Mouse (Mus musculus): ENCODE results near the gene Ube2s.

Ube2s gene

GRCm38 (mm10) chr7:4812303-4813104, at the start of gene Ube2s:
Ube2s (minus strand) TSS chr7:4812590.
- DNase-seq, result peak; percentile 98 to 100

GRCm38 (mm10) chr7:4860926-4861325, 48.5 kb upstream of the Ube2s start:
- DNase-seq, result peak; percentile 61 to 74

DNA sequence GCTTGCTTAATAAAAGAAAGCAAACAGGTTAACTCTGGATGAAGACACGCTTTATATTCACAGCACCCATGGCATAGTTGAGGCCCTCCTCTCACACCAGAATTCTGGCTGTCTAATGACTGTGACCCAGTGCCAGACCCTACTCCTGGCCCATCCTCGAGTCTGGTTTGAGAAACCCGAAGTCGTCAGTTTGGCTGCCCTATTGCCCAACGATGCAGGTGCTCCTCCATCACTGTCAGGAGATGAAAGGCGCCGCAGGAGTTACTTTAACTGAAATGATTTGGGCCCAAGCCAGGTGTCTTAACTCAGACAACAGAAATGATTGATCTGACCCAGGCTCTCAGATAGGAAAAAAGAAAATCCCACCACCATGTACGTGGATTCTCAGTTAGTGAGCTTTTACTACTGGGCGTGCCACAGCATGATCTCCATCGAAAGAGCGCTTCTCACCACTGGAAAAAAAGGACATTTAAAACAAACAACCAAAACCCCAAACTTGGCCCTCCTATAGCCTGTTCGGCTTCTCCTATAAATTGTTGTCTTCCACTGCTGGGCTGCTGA, 47.1 kb upstream of the Ube2s start:
- DNase-seq, result no peak

GRCm38 (mm10) chr7:4857321-4857720, 44.9 kb upstream of the Ube2s start:
- no peak for DNase-seq

GRCm38 (mm10) chr7:4856508-4856907, 44.1 kb upstream of the Ube2s start:
- no peak for DNase-seq

- DNase-seq, result no peak
Measured at GRCm38 (mm10) chr7:4853613-4854012, 41.2 kb upstream of the Ube2s start.

DNA sequence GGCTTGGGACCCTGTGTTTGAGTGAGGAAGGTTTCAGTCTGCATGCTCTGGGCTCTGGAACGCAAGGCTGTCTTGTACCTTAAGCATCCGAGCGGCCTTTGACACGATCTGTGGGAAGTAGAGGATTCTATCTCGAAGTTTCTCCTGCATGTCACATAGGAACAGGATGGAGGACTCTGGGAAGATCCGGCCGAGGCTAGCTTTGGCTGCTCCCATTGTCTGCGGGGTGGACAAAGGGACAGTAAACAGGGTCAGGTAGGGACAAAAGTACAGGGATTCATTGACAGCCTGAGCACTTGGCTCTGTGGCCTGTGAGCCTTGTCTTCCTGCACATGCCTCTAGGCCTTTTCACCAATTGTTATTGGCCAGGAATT, 38.9 kb upstream of the Ube2s start:
- DNase-seq, result no peak

- DNase-seq, result no peak
Measured at GRCm38 (mm10) chr7:4850621-4851314, 38.4 kb upstream of the Ube2s start.

- no peak for DNase-seq
Measured at GRCm38 (mm10) chr7:4849372-4849771, 37.0 kb upstream of the Ube2s start.

GRCm38 (mm10) chr7:4844917-4845309, 32.5 kb upstream of the Ube2s start:
- DNase-seq, result peak; percentile 56 to 58

GRCm38 (mm10) chr7:4844245-4844916, 32.0 kb upstream of the Ube2s start, which contains the start of gene Shisa7:
Shisa7 (minus strand) TSS chr7:4844696.
- no peak for DNase-seq

DNA sequence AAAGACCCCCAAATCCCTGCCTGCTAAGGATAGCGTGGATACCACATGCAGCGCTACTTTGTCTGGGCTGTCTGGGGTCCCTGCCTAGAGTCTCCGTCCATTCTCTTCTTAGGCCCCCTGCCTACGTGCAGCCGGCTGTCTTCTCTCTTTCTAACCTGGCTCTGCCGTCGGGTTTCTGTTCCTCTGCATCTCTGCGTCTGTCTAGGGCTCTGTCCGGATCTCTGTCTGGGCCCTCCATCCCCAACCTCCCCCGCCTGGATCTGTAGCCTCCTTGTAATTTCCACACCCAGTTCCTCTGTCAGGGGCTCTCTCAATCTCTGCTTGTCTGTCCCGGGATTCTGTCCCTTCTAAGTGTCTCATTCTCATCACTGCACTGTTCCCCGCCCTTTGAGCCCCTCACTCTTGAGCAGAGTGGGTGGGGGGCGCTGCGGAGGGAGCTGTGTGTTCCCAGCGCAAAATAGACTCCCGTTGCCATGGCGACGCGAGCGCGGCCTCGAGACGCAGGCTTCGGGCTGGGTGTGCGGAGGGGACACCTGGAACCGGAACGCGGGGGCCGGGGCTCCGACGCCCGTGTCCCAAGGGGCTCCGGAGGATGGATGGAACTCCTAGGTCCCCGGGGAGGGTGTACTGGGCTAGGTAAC, 31.3 kb upstream of the Ube2s start:
- no peak for DNase-seq

DNA sequence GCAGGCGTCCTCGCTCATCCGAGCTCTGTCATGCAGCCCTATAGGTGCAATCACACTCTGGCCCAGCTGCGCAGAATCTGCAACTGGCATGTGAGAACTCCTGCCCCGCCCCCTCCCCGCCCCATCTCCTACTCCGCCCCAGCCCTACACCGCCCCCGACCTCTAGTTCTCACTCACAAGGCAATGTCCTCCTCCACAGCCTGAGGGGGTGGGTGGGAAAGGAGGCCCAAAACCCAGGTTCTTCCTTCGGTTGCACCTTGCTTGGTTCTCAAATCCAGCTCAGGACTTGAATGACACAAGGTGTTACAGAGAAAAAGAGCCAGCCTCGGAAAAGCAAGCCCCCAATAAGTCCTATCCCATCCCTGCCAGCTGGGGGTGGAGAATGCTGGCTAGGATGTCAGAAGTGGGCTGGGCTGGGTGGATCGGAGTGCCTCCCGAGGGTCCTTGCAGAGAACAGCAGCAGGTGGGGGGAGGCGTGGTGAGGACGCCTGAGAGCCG, 30.3 kb upstream of the Ube2s start:
- DNase-seq, result no peak

- no peak for DNase-seq
Measured at GRCm38 (mm10) chr7:4842077-4842476, 29.7 kb upstream of the Ube2s start.

DNA sequence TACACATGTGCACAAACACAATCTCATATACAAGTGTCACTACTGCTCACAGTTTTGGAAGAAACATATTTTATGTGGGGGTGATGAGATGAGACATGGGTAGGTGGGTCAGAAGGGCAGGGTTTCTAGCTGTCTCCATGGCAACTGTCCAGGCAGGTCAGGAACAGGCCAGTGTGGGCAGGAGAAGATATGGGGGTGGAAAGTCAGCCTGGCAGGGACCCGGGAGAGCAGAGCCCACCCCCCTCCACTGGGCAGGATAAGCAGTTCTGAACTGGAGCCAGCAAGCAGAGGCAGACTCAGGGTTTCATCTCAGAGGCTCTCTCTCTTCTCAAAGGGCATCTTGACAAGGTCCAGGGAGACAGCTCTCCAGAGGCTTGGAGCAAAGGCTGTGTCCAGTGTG, 25.2 kb upstream of the Ube2s start:
- no peak for DNase-seq

DNA sequence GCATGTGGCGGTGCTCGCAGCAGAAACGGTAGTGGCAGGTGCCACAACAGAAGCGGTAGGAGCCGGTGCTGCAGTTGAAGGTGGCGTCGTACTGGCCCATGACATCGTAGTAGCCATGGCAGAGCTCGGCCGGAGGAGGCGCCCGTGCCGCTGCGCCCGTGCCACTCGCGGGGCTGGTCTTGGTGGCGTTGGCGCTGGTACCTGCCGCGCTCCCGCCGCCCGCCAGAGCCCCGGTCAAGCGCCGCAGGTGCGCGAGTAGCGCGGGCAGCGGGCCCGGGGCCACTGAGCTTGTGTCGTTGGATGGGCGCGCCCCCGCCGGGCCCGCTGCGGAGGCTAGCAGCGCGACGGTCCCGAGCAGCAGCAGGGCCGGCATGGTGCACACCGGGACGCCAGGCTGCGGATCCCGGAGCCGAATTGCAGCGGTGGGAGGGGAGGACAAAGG, 24.0 kb upstream of the Ube2s start:
- peak; percentile 80 to 83 for DNase-seq

DNA sequence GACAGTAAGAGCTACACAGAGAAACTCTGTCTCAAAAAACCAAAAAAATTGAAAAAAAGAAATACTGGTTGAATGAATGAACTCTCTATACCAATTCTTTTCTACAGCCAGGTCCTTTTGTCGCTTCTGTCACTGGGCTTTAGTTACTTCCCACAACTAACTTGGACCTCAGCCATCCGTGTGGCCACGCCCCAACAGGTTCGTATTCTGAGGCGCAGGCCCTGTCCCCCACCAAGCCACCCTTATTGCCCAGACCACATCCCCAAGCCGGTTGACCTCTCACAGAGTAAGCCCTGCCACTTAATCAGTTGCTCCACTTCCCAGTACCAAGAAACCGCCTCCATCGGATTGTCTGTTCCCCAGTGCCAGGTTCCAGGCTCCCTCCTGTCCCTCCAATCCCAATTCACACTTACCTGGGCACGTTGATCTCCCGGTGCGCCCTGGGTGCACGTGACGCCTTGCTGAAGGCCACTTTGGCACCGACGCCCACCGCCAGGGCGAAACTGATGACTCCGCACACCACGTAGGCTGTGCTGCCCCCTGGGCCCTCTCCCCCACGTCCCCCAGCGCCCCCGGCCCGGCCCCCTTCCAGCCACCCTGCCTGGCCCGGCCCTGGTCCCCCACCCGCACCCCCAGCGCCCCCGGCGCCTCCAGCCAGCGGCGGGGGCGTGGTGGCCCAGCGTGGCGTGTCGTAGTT, 23.4 kb upstream of the Ube2s start:
- DNase-seq, result peak in 1 of 2 experiments; percentile 45

DNA sequence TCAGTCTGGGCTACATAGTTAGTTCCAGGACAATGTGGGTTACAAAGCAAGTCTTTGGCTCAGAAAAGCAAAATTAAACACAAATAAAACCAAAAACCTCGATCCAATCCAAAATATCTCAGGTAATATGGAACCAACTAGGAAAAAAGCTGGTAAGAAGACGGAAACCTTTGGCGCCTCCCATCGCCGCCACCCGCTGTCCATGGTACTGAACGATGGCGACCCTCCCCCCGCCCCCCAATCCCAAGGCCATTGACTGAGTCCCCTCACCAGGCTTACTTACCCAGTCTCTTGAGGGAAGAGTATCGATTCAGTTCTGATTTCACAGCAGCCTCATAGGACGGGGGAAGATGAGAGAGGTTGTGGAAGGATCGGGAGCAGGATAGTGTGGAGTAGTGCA, 18.1 kb upstream of the Ube2s start:
- DNase-seq, result no peak

DNA sequence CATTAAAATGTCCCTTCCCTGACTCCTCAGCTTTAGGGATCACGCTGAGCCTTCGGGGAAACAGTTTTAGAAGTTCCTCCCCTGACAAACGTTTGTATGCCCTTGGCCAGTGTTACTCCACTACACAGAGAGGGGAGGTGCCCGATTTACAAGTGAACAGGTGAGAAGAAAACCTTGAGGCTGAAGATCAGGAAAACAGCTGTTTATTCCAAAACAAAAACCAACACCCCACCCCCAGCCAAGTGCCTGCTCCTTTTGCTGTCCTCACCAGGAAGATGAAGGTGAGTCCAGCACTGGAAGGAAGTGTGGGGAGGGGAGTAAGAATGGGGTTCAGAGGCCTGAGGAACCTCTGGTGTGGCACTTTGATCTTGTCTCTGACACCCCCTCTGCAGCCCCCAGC, 13.0 kb upstream of the Ube2s start:
- no peak for DNase-seq

DNA sequence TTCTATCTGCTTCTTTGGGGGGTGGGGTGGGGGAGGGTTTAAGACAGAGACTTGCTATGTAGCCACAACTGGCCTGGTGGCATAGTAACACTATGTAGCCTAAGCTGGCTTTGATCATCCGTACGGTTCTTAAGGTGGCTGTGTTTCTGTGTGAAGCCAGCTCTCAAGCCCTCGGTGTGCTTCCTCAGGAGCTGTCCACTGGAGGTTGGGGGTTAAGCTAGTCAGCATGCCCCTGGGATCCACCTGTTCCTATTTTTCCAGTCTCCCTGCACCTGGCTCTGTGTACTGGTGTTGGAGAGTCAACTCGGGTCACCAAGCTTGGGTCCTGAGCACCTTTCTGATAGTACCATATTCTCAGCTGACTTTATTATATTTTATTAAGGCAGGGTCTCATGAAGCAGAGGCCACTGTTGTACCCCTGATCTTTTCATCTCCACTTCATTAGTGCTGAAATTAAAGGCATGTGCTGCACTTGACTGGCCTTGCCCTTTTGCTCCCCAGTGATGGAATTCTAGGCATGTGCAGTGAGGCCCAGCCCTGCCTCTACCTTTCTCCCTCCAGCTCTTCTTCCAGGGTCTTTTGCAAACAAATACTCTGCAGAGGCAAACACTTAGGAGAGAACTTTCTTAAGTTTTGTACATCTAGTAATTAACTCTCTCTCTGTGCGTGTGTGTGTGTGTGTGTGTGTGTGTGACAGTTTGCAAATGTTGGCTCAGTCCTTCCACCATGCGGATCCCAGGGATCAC, 9.9 kb upstream of the Ube2s start:
- peak; percentile 26 to 35 for DNase-seq

DNA sequence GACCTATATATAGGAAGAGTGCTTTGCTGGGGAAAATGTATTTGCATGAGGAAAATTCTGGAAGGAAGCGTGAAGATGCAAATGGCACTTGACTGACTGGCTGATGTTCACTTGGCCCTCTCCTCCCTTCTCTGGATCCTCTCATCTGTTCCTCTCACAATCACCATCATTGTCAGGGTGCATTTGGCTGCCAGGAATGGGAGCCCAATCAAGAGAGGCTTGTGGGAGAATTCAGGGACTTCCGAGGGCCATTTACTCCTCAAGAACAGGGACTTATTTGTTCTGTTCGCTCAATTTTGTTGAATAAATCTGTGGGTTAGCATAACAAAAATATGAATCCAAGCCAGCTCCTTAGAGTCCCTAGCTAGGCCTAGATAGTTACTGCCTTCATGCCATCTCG, 9.3 kb upstream of the Ube2s start:
- no peak for DNase-seq

Data from kidney, adult 8-10 months (tissue).